Mouse (Mus musculus): ENCODE results near the gene Adk.

The Adk gene

GRCm38 (mm10) chr14:21165706-21166105 is 113.3 kb downstream of the Adk start:
- DNase-seq (ENCODE audit: extremely low spot score), result no peak

- DNase-seq (ENCODE audit: extremely low spot score), result no peak
Observed at GRCm38 (mm10) chr14:21166114-21166513, 113.7 kb downstream of the Adk start.

- no peak for DNase-seq (ENCODE audit: extremely low spot score)
Observed at GRCm38 (mm10) chr14:21173973-21174745, 121.8 kb downstream of the Adk start.

- no peak for DNase-seq (ENCODE audit: extremely low spot score)
Observed at GRCm38 (mm10) chr14:21174804-21175203, 122.4 kb downstream of the Adk start.

- no peak for DNase-seq (ENCODE audit: extremely low spot score)
Observed at GRCm38 (mm10) chr14:21177781-21178180, 125.4 kb downstream of the Adk start.

- DNase-seq (ENCODE audit: extremely low spot score), result no peak
Observed at GRCm38 (mm10) chr14:21178356-21178755, 126.0 kb downstream of the Adk start.

GRCm38 (mm10) chr14:21181053-21181452 is 128.7 kb downstream of the Adk start:
- DNase-seq (ENCODE audit: extremely low spot score), result no peak

GRCm38 (mm10) chr14:21191966-21192365 is 139.6 kb downstream of the Adk start:
- DNase-seq (ENCODE audit: extremely low spot score), result no peak

GRCm38 (mm10) chr14:21192749-21193148 is 140.4 kb downstream of the Adk start:
- DNase-seq (ENCODE audit: extremely low spot score), result no peak

- DNase-seq (ENCODE audit: extremely low spot score), result no peak
Observed at GRCm38 (mm10) chr14:21194336-21194735, 142.0 kb downstream of the Adk start.

- DNase-seq (ENCODE audit: extremely low spot score), result no peak
Observed at GRCm38 (mm10) chr14:21200850-21201249, 148.5 kb downstream of the Adk start.

- DNase-seq (ENCODE audit: extremely low spot score), result no peak
Observed at GRCm38 (mm10) chr14:21206472-21206871, 154.1 kb downstream of the Adk start.

- DNase-seq (ENCODE audit: extremely low spot score), result no peak
Observed at GRCm38 (mm10) chr14:21221574-21222138, 169.3 kb downstream of the Adk start.

- no peak for DNase-seq (ENCODE audit: extremely low spot score)
Observed at GRCm38 (mm10) chr14:21222206-21222605, 169.8 kb downstream of the Adk start.

- DNase-seq (ENCODE audit: extremely low spot score), result no peak
Observed at GRCm38 (mm10) chr14:21223456-21223855, 171.1 kb downstream of the Adk start.

- no peak for DNase-seq (ENCODE audit: extremely low spot score)
Observed at GRCm38 (mm10) chr14:21223971-21224635, 171.7 kb downstream of the Adk start.

GRCm38 (mm10) chr14:21237051-21237450 is 184.7 kb downstream of the Adk start:
- no peak for DNase-seq (ENCODE audit: extremely low spot score)

- DNase-seq (ENCODE audit: extremely low spot score), result no peak
Observed at GRCm38 (mm10) chr14:21241105-21241504, 188.7 kb downstream of the Adk start.

GRCm38 (mm10) chr14:21251386-21251785 is 199.0 kb downstream of the Adk start:
- no peak for DNase-seq (ENCODE audit: extremely low spot score)

GRCm38 (mm10) chr14:21252326-21252886 is 200.0 kb downstream of the Adk start:
- DNase-seq (ENCODE audit: extremely low spot score), result peak; percentile 69

GRCm38 (mm10) chr14:21253321-21253992 is 201.1 kb downstream of the Adk start:
- DNase-seq (ENCODE audit: extremely low spot score), result peak; percentile 26

GRCm38 (mm10) chr14:21253993-21254339 is 201.6 kb downstream of the Adk start:
- no peak for DNase-seq (ENCODE audit: extremely low spot score)

All from embryo, embryonic 9.5 days (tissue).